In genomic region chr17:71254736-71255135, GRCm38 (mm10) we compare ENCODE assay signal across 8 mouse cellular contexts. TPM values are rescaled to one million over a fixed set of nuclear protein-coding genes. Genes with fewer than 3 reads are reported as not detected.
DNase-seq lines count a peak whose midpoint lies in the region; ATAC-seq and TF ChIP-seq lines count a peak whose summit lies in the region.
"Had no signal": no experiment of that assay in that cellular context is flagged by ENCODE, and none has a peak within 500 bp of the region (broad histone marks: within the 10 kb centered on the region; RNA-seq: fewer than 3 reads in every experiment).

No protein-coding gene starts in this region.

- peak overlapping the region; percentile 46; the same call in 1 of the 2 replicates for H3K27ac ChIP-seq in kidney, embryonic 15.5 days
- no peak overlapping the region for H3K27ac ChIP-seq in ES-Bruce4 (ENCODE audit: insufficient read depth, low read length)
- no peak overlapping the region for H3K27ac ChIP-seq in liver, embryonic 11.5 days (ENCODE audit: low read depth, low read length)
- no peak overlapping the region for H3K27ac ChIP-seq in forebrain, embryonic 13.5 days
- H3K27ac ChIP-seq: embryonic facial prominence, embryonic 15.5 days had no signal

- no peak overlapping the region for H3K4me3 ChIP-seq in kidney, embryonic 15.5 days (replicated peaks)
- H3K4me3 ChIP-seq in ES-Bruce4 (ENCODE audit: low read depth, low read length) = no peak overlapping the region
- H3K4me3 ChIP-seq in liver, embryonic 11.5 days (ENCODE audit: low read depth, low read length) = no peak overlapping the region
- H3K4me3 ChIP-seq in forebrain, embryonic 13.5 days = no peak overlapping the region
- H3K4me3 ChIP-seq: embryonic facial prominence, embryonic 15.5 days had no signal

- no peaks in the 10 kb centered on the region for H3K27me3 ChIP-seq in kidney, embryonic 15.5 days
- no peaks in the 10 kb centered on the region for H3K27me3 ChIP-seq in ES-Bruce4 (ENCODE audit: control insufficient read depth, insufficient read depth, low read length, poor library complexity, severe bottlenecking)
- no peaks in the 10 kb centered on the region for H3K27me3 ChIP-seq in liver, embryonic 11.5 days (replicated peaks; ENCODE audit: control insufficient read depth, insufficient read depth, low read length)
- H3K27me3 ChIP-seq in forebrain, embryonic 13.5 days = no peaks in the 10 kb centered on the region
- H3K27me3 ChIP-seq: embryonic facial prominence, embryonic 15.5 days had no signal

- peaks cover 17% of the 10 kb centered on the region; the same call in 1 of the 2 replicates for H3K36me3 ChIP-seq in kidney, embryonic 15.5 days
- no peaks in the 10 kb centered on the region for H3K36me3 ChIP-seq in ES-Bruce4 (ENCODE audit: control insufficient read depth, insufficient read depth, low read length, poor library complexity, severe bottlenecking)
- peaks cover 5% of the 10 kb centered on the region; the same call in 1 of the 2 replicates for H3K36me3 ChIP-seq in liver, embryonic 11.5 days (ENCODE audit: control insufficient read depth, insufficient read depth, low read length)
- H3K36me3 ChIP-seq in forebrain, embryonic 13.5 days (ENCODE audit: poor library complexity, severe bottlenecking) = peaks cover 14% of the 10 kb centered on the region

- H3K4me1 ChIP-seq in kidney, embryonic 15.5 days = peaks cover 44% of the 10 kb centered on the region
- no peaks in the 10 kb centered on the region for H3K4me1 ChIP-seq in ES-Bruce4 (ENCODE audit: control insufficient read depth, insufficient read depth, low read length)
- peaks cover 52% of the 10 kb centered on the region for H3K4me1 ChIP-seq in liver, embryonic 11.5 days (replicated peaks; ENCODE audit: control insufficient read depth, insufficient read depth, low read length)
- H3K4me1 ChIP-seq in forebrain, embryonic 13.5 days = peaks cover 5% of the 10 kb centered on the region; the same call in 1 of the 2 replicates

- TF ChIP-seq EP300 in ES-Bruce4 (IDR thresholded peaks at IDR 0.05; ENCODE audit: insufficient read depth, low read depth, low read length) = no peak

- no peak for DNase-seq in kidney, adult 11 months
- DNase-seq in adrenal gland, postnatal 36 days = peak; percentile 31 to 56
- no peak for DNase-seq in liver, embryonic 11.5 days (ENCODE audit: low spot score)
- peak; percentile 30 for DNase-seq in thymus, postnatal 25 days

- peak; percentile 26 for TF ChIP-seq CTCF in ES-Bruce4 (IDR thresholded peaks at IDR 0.05; ENCODE audit: low read depth, low read length)

- no peaks in the 10 kb centered on the region for H3K9me3 ChIP-seq in kidney, embryonic 15.5 days (replicated peaks)
- no peaks in the 10 kb centered on the region for H3K9me3 ChIP-seq in ES-Bruce4 (replicated peaks; ENCODE audit: control insufficient read depth, insufficient read depth, low read length, poor library complexity, severe bottlenecking)
- no peaks in the 10 kb centered on the region for H3K9me3 ChIP-seq in liver, embryonic 11.5 days (ENCODE audit: control insufficient read depth, low read length)
- H3K9me3 ChIP-seq in forebrain, embryonic 13.5 days (replicated peaks) = no peaks in the 10 kb centered on the region
- H3K9me3 ChIP-seq: embryonic facial prominence, embryonic 15.5 days had no signal

- H3K4me2 ChIP-seq in kidney, embryonic 15.5 days = no peak overlapping the region
- H3K4me2 ChIP-seq in liver, embryonic 11.5 days = 0 out of 2 replicates have a peak overlapping the region, but pooled peaks have one; percentile 8
- H3K4me2 ChIP-seq in forebrain, embryonic 13.5 days = no peak overlapping the region
- H3K4me2 ChIP-seq: embryonic facial prominence, embryonic 15.5 days had no signal

- H3K9ac ChIP-seq in kidney, embryonic 15.5 days = no peak overlapping the region
- no peak overlapping the region for H3K9ac ChIP-seq in ES-Bruce4 (ENCODE audit: low read depth, poor library complexity, severe bottlenecking)
- H3K9ac ChIP-seq in liver, embryonic 11.5 days (ENCODE audit: low read depth, low read length) = no peak overlapping the region
- H3K9ac ChIP-seq in forebrain, embryonic 13.5 days = no peak overlapping the region
- H3K9ac ChIP-seq: embryonic facial prominence, embryonic 15.5 days had no signal

- ATAC-seq in kidney, embryonic 15.5 days (replicated peaks; ENCODE audit: low FRiP score) = no peak
- no peak for ATAC-seq in liver, embryonic 11.5 days (replicated peaks; ENCODE audit: low FRiP score)
- ATAC-seq in forebrain, embryonic 13.5 days = no peak

- WGBS in kidney, embryonic 15.5 days = 45% methylated on average over 6 of the region's 6 CpGs
- WGBS in liver, embryonic 11.5 days = 47% methylated on average over 6 of the region's 6 CpGs
- 60% methylated on average over 6 of the region's 6 CpGs for WGBS in forebrain, embryonic 13.5 days

- no peak for TF ChIP-seq POLR2A in ES-Bruce4 (IDR thresholded peaks at IDR 0.05; ENCODE audit: insufficient read depth, low read length)

RNA-seq across cellular contexts. Expression of gene Emilin2, which starts 57.0 kb away (rescaled TPM):
- polyA plus RNA-seq in kidney, embryonic 15.5 days (2015; fragmentation: Nextera tagmentation; extraction: Ambion mirVana) = 3.6 and 4.8 TPM in 2 replicates
- polyA plus RNA-seq in ES-Bruce4 (2011; ENCODE audit: insufficient read depth, insufficient read length, low read depth, missing spikeins) = 1.2 and 2.6 TPM in 2 replicates
- total RNA-seq in adrenal gland, postnatal 36 days (2021) = 10 to 100 TPM in 1 of 2 experiments, 1 to 10 TPM in 1; 5.8 to 10.8 TPM
- 31.3 and 33.4 TPM in 2 replicates for polyA plus RNA-seq in liver, embryonic 11.5 days (2014; fragmentation: Nextera tagmentation; extraction: Ambion mirVana)
- 1.5 and 2.5 TPM in 2 replicates for polyA plus RNA-seq in forebrain, embryonic 13.5 days (2015; fragmentation: Nextera tagmentation; extraction: Ambion mirVana)

Comparison
In these comparisons a context has a peak if more than half of its experiments do, and no peak if none do; other contexts are left out.
1. DNase-seq: peak in adrenal gland, postnatal 36 days (2 of 2) and thymus, postnatal 25 days (single experiment); none in kidney, adult 11 months (single experiment) and liver, embryonic 11.5 days (single experiment).